Mouse (Mus musculus): Measurements from ENCODE around the gene Cald1.
A peak's percentile ranks its signal among the peaks of the same experiment; 100 is the strongest.

The Cald1 gene

DNA sequence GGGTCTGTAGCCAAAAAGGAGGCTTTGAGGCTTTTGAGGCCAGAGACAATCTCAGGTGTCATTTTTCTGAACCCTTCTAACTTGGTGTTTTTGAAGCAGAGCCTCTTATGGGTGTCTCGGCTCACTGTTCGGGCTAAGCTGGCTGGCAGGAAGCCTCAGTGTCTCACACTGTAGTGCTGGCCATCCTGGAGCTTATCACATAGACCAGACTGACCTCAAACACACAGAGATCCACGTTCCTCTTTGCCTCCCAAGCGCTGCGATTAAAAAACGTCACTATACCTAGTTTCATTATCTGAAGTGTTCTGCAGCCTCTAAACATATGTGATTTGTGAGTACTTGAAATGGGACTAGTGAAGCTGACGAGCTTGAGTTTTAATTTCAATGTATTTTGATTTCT lies 76.1 kb downstream of the Cald1 start:
- DNase-seq: no peak

DNA sequence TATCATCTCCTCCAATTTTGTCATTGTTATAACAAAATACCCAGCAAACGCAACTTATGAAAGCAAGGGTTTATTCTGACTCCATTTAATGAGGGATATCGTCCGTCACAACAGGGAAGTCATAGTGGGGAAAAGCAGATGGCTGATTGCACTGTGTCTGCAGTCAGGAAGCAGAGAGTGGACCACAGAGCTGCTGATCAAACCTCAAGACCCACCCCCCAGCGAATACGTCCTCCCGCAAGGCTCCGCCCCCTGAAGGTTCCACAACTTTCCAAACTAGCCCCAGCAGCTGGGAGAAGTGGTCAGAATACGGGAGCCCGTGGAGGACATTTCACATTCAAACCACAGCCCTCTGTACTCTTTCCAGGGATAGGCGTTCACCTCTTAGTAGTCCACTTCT lies 76.6 kb downstream of the Cald1 start:
- DNase-seq: peak; percentile 95

DNA sequence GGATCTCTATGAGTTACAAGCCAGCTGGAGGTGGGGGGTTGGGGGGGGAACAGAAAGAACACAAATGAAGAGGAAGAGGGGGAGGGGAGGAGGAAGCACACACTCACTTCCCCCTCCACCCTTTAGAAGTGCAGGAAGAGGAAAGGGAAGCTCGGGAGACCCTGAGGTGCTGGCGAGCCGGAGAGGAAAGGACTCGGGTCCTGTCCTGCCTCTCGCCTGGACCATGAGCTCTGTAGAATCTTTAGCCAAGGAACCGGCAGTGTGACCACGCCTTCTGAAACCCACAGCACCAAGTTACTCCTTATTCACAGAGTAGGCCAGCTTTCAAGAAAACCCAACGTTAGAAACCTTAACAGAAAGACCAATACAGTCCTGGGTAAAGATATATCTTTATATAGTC lies 83.8 kb downstream of the Cald1 start:
- peak; percentile 92 for DNase-seq

DNA sequence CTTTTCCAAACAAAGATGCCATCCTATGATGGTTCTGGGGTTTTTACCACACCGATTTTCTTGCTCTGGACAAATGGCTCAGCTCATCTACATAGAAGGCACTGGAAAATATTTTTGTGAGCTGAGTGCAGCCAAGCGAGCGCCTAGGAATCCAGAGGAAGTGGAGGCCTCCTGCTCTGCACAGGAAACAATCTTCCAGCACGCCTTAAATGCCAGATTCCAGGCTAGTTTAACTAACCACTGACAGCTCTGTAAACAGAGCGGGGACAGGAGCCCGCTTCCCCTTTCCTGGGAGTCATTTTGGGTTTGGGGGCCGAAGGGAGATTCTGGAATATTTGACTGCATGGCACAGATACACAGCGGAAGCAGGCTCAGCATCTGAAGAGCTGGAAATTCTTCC lies 86.6 kb downstream of the Cald1 start:
- DNase-seq: peak; percentile 95

DNA sequence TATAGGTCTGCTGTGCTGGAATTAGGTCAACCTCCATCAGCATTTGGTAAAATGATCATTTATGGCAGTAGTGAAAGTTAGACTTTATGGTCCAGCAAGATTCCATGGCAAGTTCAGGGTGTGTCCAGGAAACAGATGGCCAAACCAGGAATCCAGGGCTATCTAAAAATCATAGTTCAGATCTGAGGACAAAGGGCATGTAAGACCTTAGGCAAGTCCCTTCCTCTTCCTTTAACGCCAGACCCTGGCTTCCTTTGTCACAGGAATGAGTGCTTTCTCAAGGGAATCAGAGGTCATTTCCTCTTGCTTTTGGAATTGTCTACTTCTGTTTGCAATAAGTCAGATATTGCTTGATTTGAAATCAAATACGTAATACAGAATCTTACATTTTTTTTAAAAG lies 90.7 kb downstream of the Cald1 start:
- DNase-seq: peak; percentile 96

DNA sequence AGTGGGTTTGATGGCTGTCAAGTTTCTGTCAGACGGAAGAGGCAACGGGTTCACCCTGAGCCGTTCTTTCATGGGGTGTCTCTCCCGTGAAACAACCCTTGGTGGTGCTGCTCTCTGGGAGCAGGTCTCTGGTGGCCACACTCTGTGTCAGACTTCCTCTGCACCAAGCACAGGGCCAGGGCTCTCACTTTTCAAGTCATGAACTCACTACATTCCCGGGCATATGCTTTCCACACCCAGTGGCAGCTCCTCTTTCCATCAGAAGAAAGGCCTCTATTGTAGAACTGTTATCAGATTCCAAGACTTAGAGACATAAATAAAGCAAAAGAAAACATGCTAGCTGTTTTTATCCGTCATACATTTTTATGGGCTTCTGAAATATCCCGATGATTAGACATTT lies 93.1 kb downstream of the Cald1 start:
- peak; percentile 60 for DNase-seq

DNA sequence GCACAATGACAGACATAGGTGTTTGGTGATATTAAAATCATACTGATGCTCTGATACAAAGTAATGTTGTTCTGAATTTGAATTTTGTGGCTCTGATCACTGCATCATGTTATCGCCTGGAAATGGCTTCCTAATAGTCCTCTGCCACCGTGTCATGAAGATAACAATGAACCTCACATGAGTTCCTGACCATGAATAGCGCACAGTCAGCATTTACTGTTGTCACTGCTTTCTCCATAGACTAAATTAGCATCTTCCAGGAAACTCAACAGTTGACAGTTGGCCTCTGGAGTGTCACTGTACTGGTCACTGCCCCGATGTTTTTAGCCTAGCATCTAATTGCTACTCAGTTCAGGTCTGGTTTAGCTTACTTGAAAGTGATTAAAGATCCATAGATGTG lies 95.8 kb downstream of the Cald1 start:
- peak; percentile 11 for DNase-seq

DNA sequence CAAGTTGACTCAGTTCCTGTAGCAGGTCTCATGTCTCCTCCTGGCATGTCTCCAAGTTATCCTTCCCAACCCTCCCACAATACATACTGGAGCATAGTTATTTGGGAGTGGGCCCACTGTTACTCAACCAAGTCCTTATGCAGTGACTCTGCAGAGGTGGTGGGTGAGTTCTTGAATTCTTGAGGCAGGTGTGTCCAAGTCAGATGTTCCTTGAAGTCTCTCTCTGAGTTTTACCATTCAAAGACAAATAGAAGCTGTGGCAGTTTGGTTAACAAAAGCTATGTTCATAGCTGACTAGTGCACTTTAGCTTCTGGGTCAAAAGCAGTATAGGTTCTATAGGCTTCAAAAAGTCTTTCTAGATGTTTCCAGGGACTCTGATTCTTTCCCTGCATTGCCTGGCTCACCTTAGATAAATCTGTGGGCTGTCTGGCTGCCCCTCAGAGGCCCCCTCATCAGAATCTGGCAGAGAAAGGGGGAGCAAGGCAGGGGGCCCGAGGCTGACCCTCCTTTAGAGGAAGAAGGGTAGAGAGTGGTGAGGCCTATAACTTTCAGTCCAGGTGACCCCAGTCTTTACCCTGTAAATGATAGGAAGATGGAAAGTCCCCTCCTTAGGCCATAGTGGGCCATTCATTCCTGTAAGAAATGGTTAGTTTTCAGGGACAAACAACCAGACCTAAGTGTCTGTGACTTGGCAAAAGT lies 105.3 kb downstream of the Cald1 start:
- peak; percentile 57 for DNase-seq

DNA sequence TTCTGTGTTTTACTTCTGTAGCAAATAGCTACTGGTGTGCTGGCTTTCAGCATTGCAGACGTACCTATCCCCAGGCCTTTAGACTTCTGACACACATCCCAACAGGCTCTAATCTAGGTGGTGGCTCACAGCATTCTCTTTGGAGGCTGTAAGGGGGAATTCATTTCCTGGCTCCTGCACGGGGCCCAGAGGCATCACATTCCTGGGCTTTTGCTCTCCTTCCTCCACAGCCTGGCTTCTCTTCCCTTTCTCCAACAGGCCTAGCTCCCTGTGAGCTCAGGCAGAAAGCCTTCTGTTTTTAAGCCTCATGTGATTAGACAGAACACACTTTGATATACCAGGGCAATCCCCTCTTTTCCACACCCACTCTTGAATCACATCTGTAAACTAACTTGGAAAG lies 109.2 kb downstream of the Cald1 start:
- peak; percentile 46 for DNase-seq

DNA sequence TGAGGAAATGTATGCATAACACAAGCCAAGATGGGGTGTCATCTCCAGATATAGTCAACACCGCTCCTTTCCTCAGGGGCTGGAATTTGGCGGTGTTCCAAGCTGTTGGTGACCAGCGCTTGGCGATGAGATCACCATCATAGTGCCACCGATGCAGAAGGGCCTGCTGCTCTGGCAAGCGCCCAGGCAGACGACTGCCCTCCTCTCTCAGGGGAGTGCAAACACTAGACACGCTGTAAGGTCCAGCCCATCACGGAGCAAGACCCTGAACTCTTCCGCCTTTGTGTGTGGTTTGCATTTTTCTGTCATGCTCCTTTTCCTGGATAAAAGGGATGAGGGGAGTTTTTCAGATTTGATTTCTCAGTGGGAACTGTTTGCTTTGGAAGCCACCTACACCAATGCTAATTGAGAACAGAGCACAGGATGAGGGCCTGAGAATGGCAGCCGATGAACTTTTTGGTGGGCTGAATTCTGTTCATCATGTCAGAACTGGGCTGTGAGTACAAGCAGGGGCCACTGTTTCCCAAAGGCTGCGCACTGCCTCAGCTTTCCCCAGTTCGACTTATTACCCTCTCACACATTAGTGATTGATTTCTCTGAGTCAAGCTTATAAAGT lies 110.5 kb downstream of the Cald1 start:
- DNase-seq: peak; percentile 96

DNA sequence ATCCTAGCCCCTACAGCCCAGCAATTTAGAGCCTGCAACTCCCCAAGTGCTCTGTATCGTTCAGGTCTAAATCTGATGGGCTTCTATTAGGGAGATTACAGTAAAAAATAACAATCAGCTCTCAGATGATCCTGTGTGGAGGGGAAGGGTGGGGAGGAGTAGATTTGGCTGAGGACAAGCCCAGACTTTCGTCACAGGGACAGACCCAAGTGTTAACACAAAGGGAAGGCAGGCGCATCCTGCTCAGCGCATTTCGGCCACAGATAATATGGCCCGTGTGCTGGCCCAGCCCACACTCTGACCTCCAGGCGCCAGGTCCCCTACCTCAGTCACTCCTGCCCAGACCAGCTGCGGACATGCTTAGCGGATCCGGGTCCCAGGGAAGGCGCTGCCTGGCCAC lies 111.0 kb downstream of the Cald1 start:
- DNase-seq: peak; percentile 98

DNA sequence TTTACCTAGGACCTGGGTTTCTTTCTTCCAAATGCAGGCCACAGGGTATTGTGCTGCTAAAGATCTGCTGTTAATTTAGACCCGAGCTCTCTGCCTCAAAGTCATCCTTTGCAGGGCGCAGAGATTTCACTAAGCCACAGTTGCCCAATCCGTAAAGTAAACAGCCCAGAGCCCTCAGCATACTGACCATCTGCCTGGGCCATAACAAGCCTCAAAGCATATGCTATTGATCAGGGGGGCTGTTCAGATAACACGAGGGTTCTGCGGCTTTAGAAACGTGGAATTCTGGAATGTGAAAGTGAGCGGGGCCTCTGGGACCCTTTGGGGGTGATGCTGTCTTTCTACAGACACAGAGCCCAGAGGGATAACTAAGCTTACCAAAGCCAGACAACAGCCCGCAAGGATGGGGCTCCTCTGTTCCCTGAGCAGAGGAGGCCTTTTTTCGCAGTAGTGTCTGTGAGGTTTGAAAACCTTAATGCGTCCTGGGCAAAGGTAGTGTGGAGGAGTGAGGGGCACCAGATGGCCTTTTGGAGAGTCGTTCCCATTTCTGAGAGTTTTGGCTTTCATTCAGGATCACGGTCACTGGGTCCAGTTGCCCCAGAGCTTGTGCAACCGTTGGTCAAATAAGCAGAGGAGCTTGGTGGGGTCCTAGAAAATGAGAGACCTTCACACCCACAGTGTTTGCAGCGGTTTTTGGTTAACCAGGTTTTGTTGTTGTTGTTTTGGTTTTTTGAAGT lies 111.8 kb downstream of the Cald1 start:
- DNase-seq: peak; percentile 91

DNA sequence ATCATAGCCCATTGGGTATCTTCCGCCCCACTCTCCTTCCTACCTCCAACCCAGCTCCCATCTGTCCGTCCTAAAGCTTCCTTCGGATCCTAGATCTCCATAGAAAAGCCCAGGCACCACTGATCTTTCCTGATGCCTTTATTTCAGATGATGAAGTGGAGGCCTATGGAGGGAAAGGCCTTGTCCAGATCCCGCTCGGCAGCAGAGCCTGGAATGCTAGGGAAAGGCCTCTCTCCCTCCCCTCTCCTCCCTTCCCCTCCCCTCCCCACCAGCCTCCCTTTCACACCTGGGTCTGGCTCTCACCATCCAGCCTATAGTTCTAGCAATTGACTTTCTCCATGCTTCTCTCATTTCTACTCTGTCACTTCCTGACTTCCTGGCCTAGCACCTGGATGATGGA lies 112.5 kb downstream of the Cald1 start:
- DNase-seq: peak; percentile 88

DNA sequence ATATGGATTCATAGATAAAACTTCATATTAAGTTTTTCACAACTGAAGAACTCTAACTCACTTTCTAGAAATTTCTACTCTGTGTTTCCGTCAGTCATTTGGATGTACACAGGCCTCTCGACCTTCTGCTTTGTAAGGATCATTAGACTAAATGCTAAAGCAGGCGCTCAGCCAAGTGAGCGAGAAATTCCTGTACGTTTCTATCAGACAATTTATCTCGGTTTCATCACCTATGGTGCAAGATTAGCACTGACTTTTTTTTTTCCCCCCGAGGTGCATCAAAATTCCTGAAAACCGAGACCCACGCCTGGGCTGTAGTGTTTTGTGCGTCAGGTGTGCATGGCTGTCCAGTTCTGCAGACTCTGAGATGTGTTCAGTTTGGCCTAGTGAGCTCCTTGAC lies 113.3 kb downstream of the Cald1 start:
- DNase-seq: peak; percentile 33

DNA sequence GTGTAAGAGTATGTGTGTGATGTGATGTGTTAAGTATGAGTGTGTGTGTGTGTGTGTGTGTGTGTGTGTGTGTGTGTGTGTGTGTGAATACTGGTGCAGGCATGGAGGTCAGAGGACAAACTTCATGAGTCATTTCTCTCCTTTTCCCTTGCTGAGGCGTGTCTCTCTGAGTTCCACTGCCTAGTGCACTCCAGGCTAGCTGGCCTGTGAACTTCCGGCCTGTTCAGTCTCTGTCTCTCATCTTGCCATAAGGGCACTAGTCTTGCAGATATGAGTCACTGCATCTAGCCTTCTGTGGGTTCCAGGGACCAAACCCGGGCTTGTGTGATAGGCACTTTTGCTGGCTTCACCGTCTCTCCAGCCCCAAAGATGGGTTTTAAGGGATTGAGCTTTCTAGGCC lies 114.9 kb downstream of the Cald1 start:
- peak; percentile 92 for DNase-seq

DNA sequence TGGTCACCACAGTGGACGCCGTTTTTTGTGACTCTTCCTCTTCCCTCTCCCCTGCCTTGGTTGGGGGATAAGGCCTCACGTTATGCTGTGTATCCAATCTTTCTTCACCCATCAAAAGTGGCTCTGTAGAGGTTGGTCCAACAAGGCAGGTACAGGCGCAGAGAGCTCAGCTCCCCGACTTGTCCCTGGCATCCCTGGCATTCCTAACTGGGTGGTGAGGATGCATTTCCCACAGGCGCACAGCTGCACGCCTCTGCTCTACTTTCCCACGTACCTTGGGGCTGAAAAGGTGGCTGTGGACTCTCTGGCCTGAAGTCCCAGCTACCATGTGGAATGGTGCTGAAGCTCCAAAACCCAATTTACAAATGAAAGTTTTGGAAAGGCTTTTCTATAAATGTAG lies 115.5 kb downstream of the Cald1 start:
- DNase-seq: peak; percentile 59

DNA sequence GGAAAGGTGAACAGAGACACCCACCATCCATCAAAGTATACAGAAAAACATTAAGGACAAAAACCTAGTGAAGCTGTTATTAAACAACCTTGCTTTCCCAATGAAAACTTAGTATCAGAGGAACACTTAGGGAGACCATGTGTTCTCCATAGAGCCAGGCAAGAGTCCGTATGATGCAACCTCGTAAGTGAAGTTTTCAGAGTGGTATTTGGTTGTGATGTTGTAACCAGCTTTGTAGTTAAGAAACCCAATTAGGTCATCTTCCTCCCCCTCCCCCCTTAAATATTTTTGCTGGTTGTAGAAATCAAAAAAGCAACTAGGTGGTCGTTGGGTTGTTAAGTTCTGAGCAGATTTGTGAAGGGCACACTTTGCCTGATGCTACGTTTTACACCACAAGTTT lies 116.3 kb downstream of the Cald1 start:
- peak; percentile 76 for DNase-seq

DNA sequence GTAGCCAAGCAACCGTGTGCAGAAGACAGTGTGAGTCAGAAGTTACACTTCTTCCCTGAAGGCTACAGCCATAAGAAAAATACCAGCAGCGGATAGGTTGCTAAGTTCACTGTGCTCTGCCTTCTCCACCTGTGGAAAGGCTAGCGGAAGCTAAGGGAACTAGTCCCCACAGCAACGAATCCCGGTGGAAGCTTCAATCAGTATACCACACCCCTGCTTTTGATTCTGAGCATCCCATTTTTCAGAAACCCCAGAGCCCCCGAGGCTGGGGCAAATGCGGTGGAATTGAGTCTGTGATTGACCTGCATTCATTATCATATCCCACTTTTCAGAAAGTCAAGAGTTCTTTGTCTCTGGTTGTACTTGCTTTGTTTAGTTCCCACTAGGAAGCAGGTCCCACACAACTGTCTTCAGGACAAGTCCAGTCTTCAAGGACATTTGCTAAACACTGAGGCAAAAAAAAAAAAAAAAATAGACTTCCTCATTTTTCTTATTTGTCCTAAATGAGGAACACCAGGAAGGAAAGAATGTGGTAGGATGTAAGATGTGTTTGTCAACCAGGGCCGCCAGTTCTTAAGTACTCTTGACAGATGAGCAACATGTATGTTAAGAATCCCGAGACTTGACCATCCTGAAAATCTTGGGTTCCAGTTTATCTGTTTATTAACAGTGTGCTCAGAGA lies 118.0 kb downstream of the Cald1 start:
- DNase-seq: peak; percentile 51

DNA sequence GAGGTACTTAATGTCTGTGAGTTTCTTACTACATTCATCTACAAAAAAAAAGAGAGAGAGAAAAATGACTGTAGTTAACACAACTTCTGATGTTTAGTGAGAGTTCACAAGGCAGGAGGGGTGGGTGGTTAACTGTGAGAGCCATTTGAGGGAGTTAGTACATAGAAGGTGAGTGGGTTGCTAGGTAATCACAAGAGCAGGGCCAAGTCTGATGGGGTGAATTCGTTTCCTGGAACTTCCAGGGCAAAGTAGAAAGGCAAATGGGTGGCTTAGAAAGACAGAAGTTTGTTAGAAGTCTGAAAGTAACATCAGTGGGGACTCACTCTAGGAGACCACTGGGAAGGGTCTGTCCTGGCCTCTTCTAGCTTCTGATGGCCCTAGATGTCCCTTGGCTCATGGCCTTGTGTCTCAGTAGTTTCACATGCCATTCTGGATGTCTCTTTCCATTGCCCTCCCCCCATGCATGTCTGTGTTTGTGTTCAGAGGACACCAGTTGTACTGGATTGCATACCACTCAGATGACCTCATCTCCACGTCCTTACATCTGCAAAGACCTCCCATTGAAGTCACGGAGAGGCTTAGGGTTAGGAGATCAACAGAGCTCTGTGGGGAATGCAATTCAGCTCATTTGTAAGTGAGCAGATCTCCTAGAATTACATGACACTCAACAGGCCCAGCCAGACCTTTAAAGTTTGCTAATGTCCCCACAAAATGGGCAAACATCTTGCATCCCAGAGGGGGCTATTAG lies 118.8 kb downstream of the Cald1 start:
- peak; percentile 85 for DNase-seq

DNA sequence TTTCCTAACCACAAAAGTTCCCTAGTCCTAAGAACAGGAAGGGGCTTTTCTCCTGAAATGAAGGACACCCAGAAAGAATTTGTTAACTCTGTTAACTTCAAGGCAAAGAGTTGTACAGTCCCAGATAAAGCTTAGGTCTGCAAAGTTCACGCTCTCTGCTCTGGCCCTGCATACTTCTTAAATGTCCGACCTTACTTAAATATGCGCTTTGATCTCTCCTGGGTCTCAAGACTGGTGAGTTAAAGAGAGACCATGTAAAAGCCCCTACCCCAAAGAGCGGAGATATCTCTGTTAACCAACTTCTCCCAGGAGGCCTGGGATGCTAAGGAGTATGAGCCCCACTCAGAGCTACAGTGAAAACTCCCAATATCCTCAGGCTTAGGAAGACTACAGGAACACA lies 119.4 kb downstream of the Cald1 start:
- DNase-seq: peak; percentile 74

DNA sequence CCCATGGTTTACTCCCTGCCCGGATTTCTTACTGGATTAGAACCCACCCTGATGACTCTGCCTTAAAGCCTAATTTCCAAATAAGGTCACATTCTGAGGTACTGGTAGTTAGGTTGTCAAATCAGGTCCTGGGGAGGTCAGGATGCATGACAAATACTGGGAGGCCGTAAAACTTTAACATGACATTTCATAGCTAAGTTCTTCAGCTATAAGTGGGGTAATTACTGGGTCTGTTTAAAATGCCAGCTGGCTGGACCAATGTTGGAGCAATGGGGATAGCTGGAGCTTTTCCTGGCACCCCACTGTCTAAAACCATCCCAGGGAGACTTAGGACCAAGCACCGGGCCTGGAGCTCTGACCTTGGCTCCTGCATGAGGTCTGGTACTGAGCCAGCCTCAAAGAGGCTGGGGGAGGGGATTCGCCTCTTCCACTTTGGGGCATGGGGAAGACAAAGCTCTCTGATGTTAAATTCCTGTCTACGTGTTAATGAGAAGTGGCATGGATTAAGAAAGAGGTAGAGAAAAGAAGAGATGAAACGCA lies 120.9 kb downstream of the Cald1 start:
- peak; percentile 83 for DNase-seq

DNA sequence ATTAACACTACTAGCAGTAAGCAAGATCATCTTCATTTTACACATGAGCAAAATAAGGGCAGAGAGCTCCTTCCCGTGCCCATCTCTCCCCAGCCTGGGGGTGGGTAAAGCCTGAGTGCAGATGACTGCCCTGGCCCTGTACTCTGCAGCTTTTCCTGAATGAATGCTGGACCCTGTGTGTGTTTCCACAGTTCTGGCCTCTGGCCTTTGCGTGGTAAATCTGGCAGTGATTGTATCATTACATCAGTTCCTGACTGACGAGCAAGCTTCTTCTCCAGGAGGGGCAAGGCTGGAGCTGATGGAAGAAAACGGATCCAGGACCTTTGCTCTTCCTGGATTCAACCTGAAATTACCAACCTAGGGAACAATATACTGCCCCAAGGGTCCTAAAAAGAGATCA lies 122.1 kb downstream of the Cald1 start:
- peak; percentile 95 for DNase-seq

DNA sequence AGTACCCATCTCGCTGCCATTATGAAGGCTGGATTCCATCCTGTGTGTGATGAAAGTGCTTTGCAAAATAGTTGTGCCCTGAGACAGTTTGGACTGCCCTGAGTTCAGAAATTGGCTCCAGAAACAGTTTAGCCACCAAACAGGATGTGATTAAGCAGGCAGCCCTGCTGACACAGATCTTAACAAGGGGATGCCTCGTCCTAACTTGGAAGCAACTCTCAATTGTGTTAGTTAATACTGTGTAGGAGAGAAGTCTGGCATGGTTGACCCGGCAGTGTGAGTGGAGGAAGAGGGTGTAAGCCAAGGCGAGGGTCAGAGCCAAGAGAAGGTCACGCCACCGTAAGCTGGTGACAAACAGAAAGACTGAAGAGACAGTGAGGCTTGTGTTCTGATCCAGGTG lies 123.4 kb downstream of the Cald1 start:
- peak; percentile 95 for DNase-seq

Data from heart, adult 11 months (tissue).